Mouse (Mus musculus) E14TG2a.4 (cell line): ENCODE results near the gene Jph4.

Experiments
- H3K27me3 ChIP-seq: 2 replicates; pipeline ENCODE4 v1.6.1; 2014; ENCODE audit warnings: low read length, control low read depth; ENCODE audit not compliant: insufficient read depth
- H3K36me3 ChIP-seq: 2 replicates; pipeline ENCODE4 v1.6.1; 2014; ENCODE audit warnings: low read length, control low read depth; ENCODE audit not compliant: insufficient read depth
- H3K4me1 ChIP-seq: replicated peaks from 2 replicates; pipeline ENCODE4 v1.6.1; 2014; ENCODE audit warnings: low read depth, low read length, control low read depth
- H3K4me3 ChIP-seq: replicated peaks from 2 replicates; pipeline ENCODE4 v1.5.1; 2014; ENCODE audit warnings: mild to moderate bottlenecking, low read length
- H3K9me3 ChIP-seq: 2 replicates; pipeline ENCODE4 v1.6.1; 2014; ENCODE audit warnings: low read length, control low read depth
- CTCF ChIP-seq: conservative IDR thresholded peaks from 2 replicates; pipeline ENCODE4 v1.5.1; 2014; ENCODE audit warnings: low read length
- NANOG ChIP-seq: IDR thresholded peaks from 2 replicates; pipeline ENCODE4 v1.6.1; 2014; ENCODE audit warnings: borderline replicate concordance, low read length, mixed read lengths
- POU5F1 ChIP-seq: IDR thresholded peaks from 2 replicates; pipeline ENCODE4 v1.6.1; 2014; ENCODE audit warnings: low read length, borderline replicate concordance

Gene Jph4

DNA sequence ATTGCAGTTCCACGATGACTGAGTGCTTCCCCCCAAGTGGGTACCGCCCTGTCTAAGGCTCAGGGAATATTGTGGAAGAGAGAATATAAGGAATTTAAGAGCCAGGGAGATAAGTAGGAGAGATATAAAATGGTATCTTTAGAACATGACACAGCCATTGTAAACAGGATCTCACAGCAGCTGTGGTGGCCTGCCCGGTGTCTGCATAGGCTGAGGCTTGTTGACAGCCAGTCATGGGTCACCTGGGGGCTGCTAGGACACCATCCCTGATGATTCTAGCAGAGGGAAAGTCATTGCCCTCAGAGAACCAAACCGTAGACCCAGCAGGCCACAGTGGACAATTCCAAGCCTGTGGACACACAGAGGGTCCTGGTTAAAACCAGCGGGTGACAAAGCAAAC, 34.2 kb upstream of the Jph4 start:
- Histone ChIP-seq H3K27me3 (peaks cover 5% of the 10 kb centered on the region; the same call in 1 of the 2 replicates), H3K9me3 (no peaks in the 10 kb centered on the region), H3K4me1 (0 out of 2 replicates have a peak, but pooled peaks cover 6% of the 10 kb centered on the region), H3K4me3 (no peak overlapping the region), H3K36me3 (no peaks in the 10 kb centered on the region)
- TF ChIP-seq POU5F1 (no peak), CTCF (no peak), NANOG (no peak)

- no peaks in the 10 kb centered on the region for H3K9me3 ChIP-seq
- no peaks in the 10 kb centered on the region for H3K36me3 ChIP-seq
- TF ChIP-seq NANOG (no peak), CTCF (no peak), POU5F1 (no peak)
- H3K4me1 ChIP-seq: 0 out of 2 replicates have a peak, but pooled peaks cover 6% of the 10 kb centered on the region
- 0 out of 2 replicates have a peak, but pooled peaks cover 3% of the 10 kb centered on the region for H3K27me3 ChIP-seq
- H3K4me3 ChIP-seq: no peak overlapping the region
These were observed 32.3 kb upstream of the Jph4 start for GRCm38 (mm10) chr14:55149041-55149440.

DNA sequence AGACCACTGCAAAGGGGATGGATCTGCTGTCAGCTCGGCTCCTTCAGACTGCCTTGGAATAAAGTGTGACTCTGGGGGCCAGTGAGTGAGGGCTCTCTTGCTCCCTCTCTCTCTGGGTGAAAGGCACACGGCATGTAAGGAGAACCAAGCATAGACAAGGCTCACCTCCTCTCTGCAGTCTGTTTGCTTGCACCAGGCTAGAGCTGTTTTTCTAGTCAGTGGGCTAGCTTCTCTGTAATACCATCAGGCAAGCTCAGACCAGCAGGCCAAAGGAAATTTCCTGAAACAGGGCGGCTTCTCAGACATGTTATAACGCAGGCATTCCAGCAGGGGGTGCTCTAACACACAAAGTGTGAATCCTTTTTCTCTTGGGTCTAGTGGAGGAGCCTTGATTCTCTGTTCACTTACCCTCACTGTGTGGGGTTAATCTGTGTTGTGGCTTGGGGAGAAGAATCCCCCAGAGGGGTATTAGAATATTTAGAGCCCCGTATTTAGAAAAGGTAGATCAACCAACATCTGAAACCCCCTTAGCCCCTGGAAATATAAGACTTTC, 31.7 kb upstream of the Jph4 start:
- peak; percentile 91 for TF ChIP-seq CTCF
- TF ChIP-seq POU5F1: no peak
- Histone ChIP-seq H3K4me1 (0 out of 2 replicates have a peak, but pooled peaks cover 6% of the 10 kb centered on the region), H3K4me3 (no peak overlapping the region), H3K36me3 (no peaks in the 10 kb centered on the region), H3K27me3 (0 out of 2 replicates have a peak, but pooled peaks cover 3% of the 10 kb centered on the region), H3K9me3 (no peaks in the 10 kb centered on the region)

DNA sequence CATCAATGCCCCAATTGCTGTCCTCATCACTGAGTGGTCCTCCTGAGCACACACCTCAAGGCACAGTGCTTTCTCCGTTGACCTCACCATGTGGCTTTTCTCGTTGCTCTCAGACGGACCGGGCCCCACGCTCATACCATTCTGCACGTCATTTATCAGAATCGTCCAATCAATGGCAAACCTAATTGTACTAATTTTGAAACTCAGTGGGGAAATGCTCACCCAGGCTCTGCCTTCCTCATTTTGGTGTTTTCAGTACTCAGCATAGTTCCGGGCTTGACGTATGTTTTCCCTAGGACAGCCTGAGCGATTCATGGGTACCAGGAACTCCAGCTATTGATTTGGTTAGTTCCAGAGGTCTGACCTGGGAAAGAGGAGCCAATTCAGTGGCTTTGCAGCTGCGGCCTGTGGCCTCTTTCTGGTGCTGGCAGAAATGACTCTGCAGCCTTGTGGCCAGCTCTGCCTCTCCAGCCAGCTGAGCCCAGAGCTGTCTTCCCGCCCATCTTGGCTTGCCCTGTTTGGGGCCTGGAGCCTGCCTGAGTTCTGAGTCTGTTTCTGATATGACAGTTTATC, 30.2 kb upstream of the Jph4 start:
- TF ChIP-seq POU5F1: no peak
- TF ChIP-seq NANOG: no peak
- TF ChIP-seq CTCF: no peak
- Histone ChIP-seq H3K4me3 (no peak overlapping the region), H3K9me3 (no peaks in the 10 kb centered on the region), H3K4me1 (no peaks in the 10 kb centered on the region), H3K27me3 (0 out of 2 replicates have a peak, but pooled peaks cover 3% of the 10 kb centered on the region), H3K36me3 (no peaks in the 10 kb centered on the region)

DNA sequence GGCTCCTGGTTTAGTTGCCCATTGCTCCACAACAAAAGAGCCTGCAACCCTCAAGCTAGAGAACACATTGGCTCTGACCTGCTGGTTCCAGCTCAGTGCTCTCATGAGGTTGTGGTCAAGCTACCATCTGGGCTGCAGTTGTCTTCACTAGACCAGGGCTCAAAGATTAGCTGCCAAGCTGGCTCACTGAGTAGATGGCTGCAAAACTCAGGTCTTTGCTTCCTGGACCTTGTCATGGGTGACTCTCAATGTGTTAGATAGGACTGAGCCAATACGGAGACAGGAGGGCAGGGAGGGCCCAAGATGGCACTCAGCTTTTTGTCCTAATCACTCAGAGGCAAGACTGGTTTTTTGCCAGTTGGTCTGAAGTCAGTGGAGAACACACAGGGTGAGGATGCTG, 29.6 kb upstream of the Jph4 start:
- Histone ChIP-seq H3K9me3 (no peaks in the 10 kb centered on the region), H3K4me3 (no peak overlapping the region)
- no peak for TF ChIP-seq CTCF
- no peak for TF ChIP-seq NANOG
- TF ChIP-seq POU5F1: no peak

GRCm38 (mm10) chr14:55139313-55139712, 22.6 kb upstream of the Jph4 start:
- no peaks in the 10 kb centered on the region for H3K36me3 ChIP-seq
- H3K9me3 ChIP-seq: no peaks in the 10 kb centered on the region
- H3K4me3 ChIP-seq: no peak overlapping the region
- TF ChIP-seq NANOG (no peak), POU5F1 (no peak), CTCF (no peak)
- peaks cover 3% of the 10 kb centered on the region for H3K27me3 ChIP-seq
- H3K4me1 ChIP-seq: peaks cover 8% of the 10 kb centered on the region

More for the DNA sequence above, 29.6 kb upstream of the Jph4 start:
- Histone ChIP-seq H3K27me3 (0 out of 2 replicates have a peak, but pooled peaks cover 3% of the 10 kb centered on the region), H3K4me1 (no peaks in the 10 kb centered on the region), H3K36me3 (no peaks in the 10 kb centered on the region)

DNA sequence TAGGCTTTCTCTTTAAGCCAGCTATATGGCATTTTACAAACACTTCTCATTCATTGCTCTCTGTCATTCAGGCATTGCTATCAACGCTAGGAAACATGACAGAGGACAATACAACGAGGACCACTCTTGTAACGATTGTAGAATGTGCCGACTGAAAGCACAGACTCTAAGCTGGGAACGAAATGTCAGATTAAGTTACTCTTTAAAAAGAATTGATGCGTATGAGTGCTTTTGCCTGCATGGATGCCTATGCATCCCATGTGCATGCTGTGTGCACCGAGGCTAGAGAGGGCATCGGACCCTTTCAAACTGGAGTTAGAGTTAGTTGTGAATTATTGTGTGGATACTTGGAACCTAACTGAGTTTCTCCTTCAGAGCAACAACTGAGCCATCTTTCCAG, 18.9 kb upstream of the Jph4 start:
- no peak overlapping the region for H3K4me3 ChIP-seq
- H3K36me3 ChIP-seq: no peaks in the 10 kb centered on the region
- H3K4me1 ChIP-seq: peaks cover 8% of the 10 kb centered on the region
- H3K9me3 ChIP-seq: no peaks in the 10 kb centered on the region
- no peak for TF ChIP-seq NANOG
- no peak for TF ChIP-seq POU5F1
- TF ChIP-seq CTCF: no peak
- H3K27me3 ChIP-seq: peaks cover 3% of the 10 kb centered on the region

GRCm38 (mm10) chr14:55126521-55126920, 9.8 kb upstream of the Jph4 start:
- Histone ChIP-seq H3K27me3 (peaks cover 18% of the 10 kb centered on the region), H3K36me3 (no peaks in the 10 kb centered on the region), H3K4me3 (no peak overlapping the region), H3K4me1 (peaks cover 4% of the 10 kb centered on the region; the same call in 1 of the 2 replicates), H3K9me3 (no peaks in the 10 kb centered on the region)
- TF ChIP-seq POU5F1 (no peak), NANOG (no peak), CTCF (no peak)
